Mouse (Mus musculus): Measurements from ENCODE around the gene P4hb. TPM values are rescaled to one million over a fixed set of nuclear protein-coding genes. Genes with fewer than 3 reads are reported as not detected.

The P4hb gene
- polyA plus RNA-seq, 1 experiment from 2014 or later = 838 TPM

DNA sequence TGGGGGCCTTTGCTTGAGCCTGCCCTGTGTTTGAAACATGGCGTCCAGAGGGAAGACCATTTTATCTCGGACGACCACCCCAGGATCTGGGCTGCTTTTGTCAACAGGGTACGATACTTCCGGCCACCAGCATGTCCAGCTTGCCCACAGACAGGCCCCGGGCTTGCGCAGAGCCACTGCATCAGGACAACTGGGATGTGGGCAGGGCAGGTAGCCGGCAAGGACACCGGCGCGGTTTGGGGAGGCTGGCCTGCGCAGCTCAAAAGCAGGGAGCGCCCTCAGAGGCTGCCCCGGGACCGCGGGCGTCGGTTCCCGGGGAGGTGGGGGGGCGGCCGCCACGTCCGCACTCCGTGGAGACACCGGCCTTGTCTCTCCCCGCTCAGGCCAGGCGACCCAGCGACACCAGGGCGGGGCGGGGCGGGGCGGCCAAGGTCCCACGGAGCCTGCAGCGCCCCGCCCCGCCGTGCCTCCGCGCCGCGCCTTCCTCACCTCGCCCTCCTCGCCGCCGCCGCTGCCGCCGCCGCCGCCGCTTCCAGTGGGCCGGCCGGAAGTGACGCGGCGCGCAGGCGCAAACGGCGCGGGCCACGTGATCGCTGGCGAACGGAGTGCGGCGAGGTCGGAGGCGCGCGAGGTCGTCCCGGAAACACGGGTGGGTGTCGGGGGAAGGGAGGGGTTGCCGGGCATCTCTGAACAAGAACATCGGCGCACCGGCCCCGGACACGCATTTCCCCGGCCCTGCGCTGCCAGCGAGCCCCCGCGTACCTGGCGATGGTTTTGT, 23.7 kb downstream of the P4hb start, which contains the start of gene Mcrip1:
TSS of gene Mcrip1 (minus strand) at position 560 of the 778 bp plus-strand sequence.
- peak; percentile 88 for ATAC-seq (ENCODE audit: insufficient number of reproducible peaks, low FRiP score, low TSS enrichment, low read depth)
- Histone ChIP-seq H3K9me3 (replicated peaks) (no peaks in the 10 kb centered on the region), H3K27me3 (no peaks in the 10 kb centered on the region), H3K4me2 (replicated peaks) (peak within 1 kb of the TSS; percentile 77), H3K9ac (peak within 1 kb of the TSS; percentile 99), H3K4me3 (replicated peaks) (peak within 1 kb of the TSS; percentile 92), H3K27ac (replicated peaks) (peak within 1 kb of the TSS; percentile 93), H3K4me1 (peaks cover 31% of the 10 kb centered on the region), H3K36me3 (peaks cover 12% of the 10 kb centered on the region)
- under 1% methylated on average over 67 of the region's 87 CpGs for WGBS

DNA sequence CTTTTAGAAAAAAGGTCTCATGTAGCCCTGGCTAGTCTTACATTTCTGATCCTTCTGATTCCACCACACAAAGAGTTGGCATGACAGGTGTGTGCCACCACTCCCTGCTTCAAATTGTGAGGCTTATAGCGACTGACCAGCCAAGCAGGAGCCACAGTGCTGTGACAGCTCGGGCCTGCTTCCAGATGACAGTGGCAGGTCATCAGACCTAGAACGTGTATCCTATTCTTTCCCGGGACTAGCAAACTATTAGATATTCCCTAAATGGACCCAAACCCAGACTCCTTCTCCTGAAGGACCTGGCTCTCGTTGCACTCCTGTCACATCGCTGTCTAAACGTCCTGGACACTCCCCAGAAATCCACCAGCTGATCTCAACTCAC, 24.3 kb downstream of the P4hb start:
- H3K9me3 ChIP-seq (replicated peaks) = no peaks in the 10 kb centered on the region
- WGBS = 17% methylated on average over 7 of the region's 7 CpGs
- H3K27ac ChIP-seq (replicated peaks) = peak overlapping the region; percentile 93
- H3K27me3 ChIP-seq = no peaks in the 10 kb centered on the region
- H3K4me1 ChIP-seq = peaks cover 31% of the 10 kb centered on the region
- peaks cover 17% of the 10 kb centered on the region for H3K36me3 ChIP-seq
- no peak for ATAC-seq (ENCODE audit: insufficient number of reproducible peaks, low FRiP score, low TSS enrichment, low read depth)
- H3K4me3 ChIP-seq (replicated peaks) = peak overlapping the region; percentile 92
- peak overlapping the region; percentile 99 for H3K9ac ChIP-seq
- H3K4me2 ChIP-seq (replicated peaks) = peak overlapping the region; percentile 77

DNA sequence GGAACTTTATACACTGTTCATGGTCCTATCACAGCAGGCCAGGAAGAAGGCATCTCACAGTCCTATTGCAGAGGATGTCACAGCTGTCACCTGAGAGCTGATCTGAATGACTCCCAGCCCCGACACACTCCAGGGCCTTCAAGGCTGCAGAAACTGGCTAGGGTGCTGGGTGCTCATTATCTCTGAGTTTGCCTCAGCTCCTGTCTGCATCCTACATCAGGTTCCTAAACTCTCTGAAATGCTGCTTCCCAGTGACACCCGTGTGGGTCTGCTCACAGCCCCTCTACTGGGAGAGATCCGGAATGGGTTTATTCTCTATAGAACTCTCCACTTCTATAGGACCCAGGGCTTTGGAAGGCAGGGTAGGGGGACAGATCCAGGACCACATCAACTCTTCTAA, 24.8 kb downstream of the P4hb start:
- Histone ChIP-seq H3K27ac (replicated peaks) (no peak overlapping the region; the same call in 1 of the 2 replicates), H3K4me3 (replicated peaks) (peak overlapping the region; percentile 92), H3K9ac (peak overlapping the region; percentile 99; the same call in 1 of the 2 replicates), H3K27me3 (no peaks in the 10 kb centered on the region), H3K4me1 (peaks cover 31% of the 10 kb centered on the region), H3K4me2 (replicated peaks) (peak overlapping the region; percentile 77), H3K36me3 (peaks cover 23% of the 10 kb centered on the region), H3K9me3 (replicated peaks) (no peaks in the 10 kb centered on the region)
- WGBS = 75% methylated on average over 3 of the region's 3 CpGs
- ATAC-seq (ENCODE audit: insufficient number of reproducible peaks, low FRiP score, low TSS enrichment, low read depth) = no peak

GRCm38 (mm10) chr11:120547469-120547868, 25.6 kb downstream of the P4hb start:
- WGBS = 46% methylated on average over 2 of the region's 2 CpGs
- Histone ChIP-seq H3K27me3 (no peaks in the 10 kb centered on the region), H3K4me1 (peaks cover 31% of the 10 kb centered on the region), H3K4me2 (replicated peaks) (no peak overlapping the region), H3K27ac (replicated peaks) (no peak overlapping the region), H3K4me3 (replicated peaks) (no peak overlapping the region), H3K9ac (no peak overlapping the region), H3K36me3 (peaks cover 30% of the 10 kb centered on the region), H3K9me3 (replicated peaks) (no peaks in the 10 kb centered on the region)
- ATAC-seq (ENCODE audit: insufficient number of reproducible peaks, low FRiP score, low TSS enrichment, low read depth) = no peak

GRCm38 (mm10) chr11:120545964-120546363, 27.1 kb downstream of the P4hb start:
- 92% methylated on average over 3 of the region's 3 CpGs for WGBS
- peaks cover 31% of the 10 kb centered on the region for H3K4me1 ChIP-seq

DNA sequence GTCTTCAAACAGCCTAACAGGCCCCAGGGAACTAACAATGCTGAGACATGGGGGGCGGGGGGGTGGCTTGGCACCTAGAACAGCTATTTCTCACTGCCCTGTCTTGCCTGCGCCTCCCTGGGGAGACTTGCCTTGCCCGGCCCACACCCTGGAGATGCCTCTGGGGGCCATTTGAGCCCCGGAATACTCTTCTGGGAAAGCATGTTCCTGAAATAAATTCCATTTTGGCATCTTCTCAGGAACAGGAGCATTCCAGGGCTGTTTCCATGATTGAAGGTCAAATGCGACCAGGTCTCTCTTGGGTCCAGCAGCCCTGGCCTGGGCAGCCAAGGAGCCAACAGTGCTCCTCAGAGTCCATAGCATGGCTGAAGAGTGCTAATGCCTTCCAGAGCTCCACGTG, 30.7 kb downstream of the P4hb start:
- Histone ChIP-seq H3K9ac (no peak overlapping the region), H3K27me3 (no peaks in the 10 kb centered on the region), H3K4me1 (peaks cover 29% of the 10 kb centered on the region), H3K36me3 (peaks cover 35% of the 10 kb centered on the region), H3K9me3 (replicated peaks) (no peaks in the 10 kb centered on the region), H3K4me2 (replicated peaks) (no peak overlapping the region), H3K4me3 (replicated peaks) (no peak overlapping the region), H3K27ac (replicated peaks) (no peak overlapping the region)
- ATAC-seq (ENCODE audit: insufficient number of reproducible peaks, low FRiP score, low TSS enrichment, low read depth) = no peak
- WGBS = 78% methylated on average over 6 of the region's 6 CpGs

More at GRCm38 (mm10) chr11:120545964-120546363, 27.1 kb downstream of the P4hb start:
- H3K27ac ChIP-seq (replicated peaks) = no peak overlapping the region
- H3K36me3 ChIP-seq = peaks cover 38% of the 10 kb centered on the region
- H3K9me3 ChIP-seq (replicated peaks) = no peaks in the 10 kb centered on the region
- no peak overlapping the region for H3K4me2 ChIP-seq (replicated peaks)
- H3K4me3 ChIP-seq (replicated peaks) = no peak overlapping the region
- H3K9ac ChIP-seq = no peak overlapping the region
- H3K27me3 ChIP-seq = no peaks in the 10 kb centered on the region
- no peak for ATAC-seq (ENCODE audit: insufficient number of reproducible peaks, low FRiP score, low TSS enrichment, low read depth)

GRCm38 (mm10) chr11:120541907-120542306, 31.1 kb downstream of the P4hb start:
- H3K4me1 ChIP-seq = peaks cover 26% of the 10 kb centered on the region

DNA sequence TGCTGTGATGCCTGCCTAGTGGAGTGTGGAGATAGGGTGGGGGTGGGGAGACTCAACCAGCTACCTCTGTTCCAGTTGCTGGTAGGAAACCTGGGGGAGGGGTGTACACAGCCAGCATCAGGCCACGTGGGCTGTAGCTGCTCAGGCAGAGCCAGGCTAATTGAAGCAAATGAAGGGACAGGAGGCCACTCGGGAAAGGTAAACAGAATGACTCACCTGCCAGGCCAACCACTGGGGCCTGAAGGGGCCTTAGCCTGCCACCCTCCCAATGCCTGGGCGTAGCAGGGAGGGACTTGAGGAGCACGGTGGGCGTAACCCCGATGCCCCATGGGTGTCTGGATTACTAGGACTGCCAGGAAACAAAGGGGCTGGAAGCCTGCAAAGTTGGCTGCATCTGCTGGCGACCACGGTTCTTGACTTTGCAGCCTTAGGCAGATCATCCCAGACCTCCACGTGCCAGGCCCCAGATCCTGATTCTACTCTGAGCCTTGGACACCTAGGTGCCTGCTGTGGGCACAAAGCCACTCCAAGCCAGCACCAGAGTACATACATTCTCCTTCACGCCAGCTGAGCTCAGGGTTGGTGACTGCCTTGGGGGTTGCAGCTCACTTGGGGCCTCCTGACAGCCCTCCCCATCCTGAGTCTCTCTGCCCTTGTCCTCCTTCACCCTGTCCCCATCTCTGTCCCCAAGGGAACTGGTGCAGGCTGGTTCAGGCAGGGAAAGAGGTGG, 33.6 kb downstream of the P4hb start:
- Histone ChIP-seq H3K27ac (replicated peaks) (peak overlapping the region; percentile 28; the same call in 1 of the 2 replicates), H3K4me1 (peaks cover 22% of the 10 kb centered on the region), H3K4me3 (replicated peaks) (no peak overlapping the region), H3K9ac (no peak overlapping the region), H3K4me2 (replicated peaks) (no peak overlapping the region), H3K27me3 (no peaks in the 10 kb centered on the region; the same call in 1 of the 2 replicates), H3K36me3 (peaks cover 27% of the 10 kb centered on the region), H3K9me3 (replicated peaks) (no peaks in the 10 kb centered on the region)
- 18% methylated on average over 10 of the region's 10 CpGs for WGBS
- ATAC-seq (ENCODE audit: insufficient number of reproducible peaks, low FRiP score, low TSS enrichment, low read depth) = 0 out of 2 replicates have a peak, but pooled peaks have one; percentile 25

More at GRCm38 (mm10) chr11:120541907-120542306, 31.1 kb downstream of the P4hb start:
- Histone ChIP-seq H3K27me3 (no peaks in the 10 kb centered on the region), H3K36me3 (peaks cover 34% of the 10 kb centered on the region), H3K27ac (replicated peaks) (no peak overlapping the region), H3K4me3 (replicated peaks) (no peak overlapping the region), H3K4me2 (replicated peaks) (no peak overlapping the region), H3K9me3 (replicated peaks) (no peaks in the 10 kb centered on the region), H3K9ac (no peak overlapping the region)
- WGBS = 40% methylated on average over 4 of the region's 4 CpGs
- no peak for ATAC-seq (ENCODE audit: insufficient number of reproducible peaks, low FRiP score, low TSS enrichment, low read depth)

GRCm38 (mm10) chr11:120538955-120539284, 34.1 kb downstream of the P4hb start:
- H3K4me2 ChIP-seq (replicated peaks) = no peak overlapping the region
- no peak overlapping the region for H3K27ac ChIP-seq (replicated peaks)
- peaks cover 2% of the 10 kb centered on the region for H3K27me3 ChIP-seq
- no peak for ATAC-seq (ENCODE audit: insufficient number of reproducible peaks, low FRiP score, low TSS enrichment, low read depth)
- peaks cover 22% of the 10 kb centered on the region for H3K4me1 ChIP-seq
- no peak overlapping the region for H3K9ac ChIP-seq
- WGBS = 48% methylated on average over 8 of the region's 8 CpGs
- no peak overlapping the region for H3K4me3 ChIP-seq (replicated peaks)
- no peaks in the 10 kb centered on the region for H3K9me3 ChIP-seq (replicated peaks)
- H3K36me3 ChIP-seq = peaks cover 22% of the 10 kb centered on the region

GRCm38 (mm10) chr11:120538485-120538884, 34.6 kb downstream of the P4hb start:
- Histone ChIP-seq H3K27me3 (peaks cover 5% of the 10 kb centered on the region), H3K4me2 (replicated peaks) (no peak overlapping the region), H3K4me3 (replicated peaks) (no peak overlapping the region), H3K27ac (replicated peaks) (no peak overlapping the region), H3K9ac (no peak overlapping the region), H3K4me1 (peaks cover 22% of the 10 kb centered on the region), H3K9me3 (replicated peaks) (no peaks in the 10 kb centered on the region), H3K36me3 (peaks cover 18% of the 10 kb centered on the region)
- 58% methylated on average over 3 of the region's 3 CpGs for WGBS
- no peak for ATAC-seq (ENCODE audit: insufficient number of reproducible peaks, low FRiP score, low TSS enrichment, low read depth)

- Histone ChIP-seq H3K4me2 (replicated peaks) (no peak overlapping the region), H3K4me1 (peaks cover 25% of the 10 kb centered on the region), H3K9me3 (replicated peaks) (no peaks in the 10 kb centered on the region), H3K27me3 (peaks cover 32% of the 10 kb centered on the region), H3K27ac (replicated peaks) (no peak overlapping the region), H3K4me3 (replicated peaks) (no peak overlapping the region), H3K9ac (no peak overlapping the region), H3K36me3 (no peaks in the 10 kb centered on the region)
- no peak for ATAC-seq (ENCODE audit: insufficient number of reproducible peaks, low FRiP score, low TSS enrichment, low read depth)
- 66% methylated on average over 3 of the region's 3 CpGs for WGBS
Observed at GRCm38 (mm10) chr11:120535804-120536203, 37.2 kb downstream of the P4hb start.

All from embryonic facial prominence, embryonic 15.5 days (tissue).